ENCODE assay signal across 8 mouse cellular contexts in the genomic region with DNA sequence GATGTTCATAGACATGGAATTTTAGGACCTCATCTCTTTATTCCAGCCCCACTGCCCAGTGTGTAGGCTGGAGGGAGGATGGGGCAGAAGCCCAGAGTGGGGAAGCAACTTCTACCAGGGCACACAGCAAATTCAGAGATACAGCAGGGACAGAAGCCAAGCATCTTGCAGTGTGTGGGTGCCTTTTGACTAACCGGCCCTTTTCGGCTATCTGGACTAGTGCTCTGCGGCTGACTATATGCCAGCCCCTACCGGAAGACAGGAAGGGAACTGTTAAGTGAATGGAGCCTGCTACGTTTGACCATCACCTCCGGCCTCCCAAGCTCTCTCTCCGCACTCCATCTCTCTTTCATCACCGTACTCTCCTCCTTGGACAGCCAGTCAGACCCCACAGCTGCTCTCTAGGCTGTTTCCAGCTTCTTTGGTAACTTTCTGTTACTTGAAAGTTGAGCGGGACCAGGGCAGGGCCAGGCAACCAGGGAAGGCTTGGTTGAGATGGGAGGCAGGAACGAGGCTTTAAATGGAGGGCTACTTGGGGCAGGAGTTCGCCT. TPM values are rescaled to one million over a fixed set of nuclear protein-coding genes. Genes with fewer than 3 reads are reported as not detected.
DNase-seq lines count a peak whose midpoint lies in the region; ATAC-seq and TF ChIP-seq lines count a peak whose summit lies in the region.

No protein-coding gene starts in this region.

- WGBS in kidney, embryonic 14.5 days, result 40% methylated on average over 11 of the region's 11 CpGs
- 43% methylated on average over 11 of the region's 11 CpGs for WGBS in intestine, postnatal 0 days

- no peak for TF ChIP-seq CTCF in embryonic fibroblast, embryonic 13.5 days (IDR thresholded peaks at IDR 0.05; ENCODE audit: borderline replicate concordance, insufficient read depth, low read length)
- no peak for TF ChIP-seq CTCF in intestine, postnatal 0 days (IDR thresholded peaks at IDR 0.05; ENCODE audit: low read depth)

- peaks cover 82% of the 10 kb centered on the region for H3K4me1 ChIP-seq in kidney, embryonic 14.5 days (ENCODE audit: control insufficient read depth, insufficient read depth, low read length)
- H3K4me1 ChIP-seq in embryonic fibroblast, embryonic 13.5 days (ENCODE audit: control insufficient read depth, insufficient read depth, low read length), result peaks cover 14% of the 10 kb centered on the region
- peaks cover 7% of the 10 kb centered on the region; the same call in 1 of the 2 replicates for H3K4me1 ChIP-seq in intestine, postnatal 0 days (replicated peaks; ENCODE audit: control insufficient read depth, insufficient read depth, low read length)

- TF ChIP-seq POLR2A in embryonic fibroblast, embryonic 13.5 days (IDR thresholded peaks at IDR 0.05; ENCODE audit: low read depth, low read length), result no peak
- no peak for TF ChIP-seq POLR2A in myocyte (IDR thresholded peaks at IDR 0.05; ENCODE audit: insufficient read length, low read depth)

- no peak for DNase-seq in kidney, adult 8-10 months
- no peak for DNase-seq in adipocyte (ENCODE audit: low spot score)
- no peak for DNase-seq in cerebellum, postnatal 10 days

- H3K27ac ChIP-seq in kidney, embryonic 14.5 days (ENCODE audit: low read depth, low read length), result peak overlapping the region; percentile 57
- 0 out of 2 replicates have a peak overlapping the region, but pooled peaks have one; percentile 2 for H3K27ac ChIP-seq in embryonic fibroblast, embryonic 13.5 days (ENCODE audit: insufficient read depth, low read length)
- H3K27ac ChIP-seq in intestine, postnatal 0 days (ENCODE audit: low read depth, low read length), result no peak overlapping the region

- peaks cover 13% of the 10 kb centered on the region for H3K36me3 ChIP-seq in kidney, embryonic 14.5 days (ENCODE audit: control insufficient read depth, insufficient read depth, low read length)
- H3K36me3 ChIP-seq in intestine, postnatal 0 days (ENCODE audit: control insufficient read depth, insufficient read depth), result no peaks in the 10 kb centered on the region; the same call in 1 of the 2 replicates
- no peaks in the 10 kb centered on the region for H3K36me3 ChIP-seq in myocyte (ENCODE audit: control insufficient read depth, insufficient read depth)

- peak overlapping the region; percentile 31; the same call in 1 of the 2 replicates for H3K4me3 ChIP-seq in kidney, embryonic 14.5 days (ENCODE audit: low read length)
- H3K4me3 ChIP-seq in embryonic fibroblast, embryonic 13.5 days (ENCODE audit: insufficient read depth, low read length), result no peak overlapping the region
- peak overlapping the region; percentile 0; the same call in 1 of the 2 replicates for H3K4me3 ChIP-seq in intestine, postnatal 0 days (ENCODE audit: low read depth, low read length)
- H3K4me3 ChIP-seq in myocyte, result no peak overlapping the region

- H3ac ChIP-seq in myocyte (ENCODE audit: control insufficient read depth, insufficient read length), result no peak overlapping the region

- peak overlapping the region; percentile 61; the same call in 1 of the 2 replicates for H3K9ac ChIP-seq in kidney, embryonic 14.5 days (ENCODE audit: low read depth, low read length)
- H3K9ac ChIP-seq in intestine, postnatal 0 days (ENCODE audit: low read depth, low read length), result no peak overlapping the region

- no peaks in the 10 kb centered on the region for H3K27me3 ChIP-seq in kidney, embryonic 14.5 days (ENCODE audit: control insufficient read depth, insufficient read depth, low read length)
- no peaks in the 10 kb centered on the region for H3K27me3 ChIP-seq in intestine, postnatal 0 days (replicated peaks; ENCODE audit: control insufficient read depth, insufficient read depth, low read length)
- no peaks in the 10 kb centered on the region for H3K27me3 ChIP-seq in myocyte (ENCODE audit: control insufficient read depth, insufficient read depth, insufficient read length)

- H3K79me2 ChIP-seq in myocyte (ENCODE audit: control insufficient read depth, insufficient read depth), result peaks cover 81% of the 10 kb centered on the region

- H3K9me3 ChIP-seq in kidney, embryonic 14.5 days (ENCODE audit: control insufficient read depth, low read length), result no peaks in the 10 kb centered on the region
- H3K9me3 ChIP-seq in intestine, postnatal 0 days (ENCODE audit: control insufficient read depth), result no peaks in the 10 kb centered on the region

- ATAC-seq in kidney, embryonic 14.5 days (ENCODE audit: low FRiP score, low TSS enrichment), result no peak
- ATAC-seq in intestine, postnatal 0 days, result no peak
- no peak for ATAC-seq in granulocyte monocyte progenitor cell, adult 5-6 weeks (replicated peaks; ENCODE audit: poor library complexity, severe bottlenecking)

- H3K4me2 ChIP-seq in kidney, embryonic 14.5 days (replicated peaks; ENCODE audit: low read depth, low read length), result peak overlapping the region; percentile 60
- peak overlapping the region; percentile 49; the same call in 1 of the 2 replicates for H3K4me2 ChIP-seq in intestine, postnatal 0 days (replicated peaks; ENCODE audit: low read depth)
- H3K4me2 ChIP-seq in myocyte (ENCODE audit: low read depth), result peak overlapping the region; percentile 86

TF ChIP-seq in myocyte, 11 proteins besides CTCF, POLR2A, EP300 and RAD21:
- TF ChIP-seq MYOG (IDR thresholded peaks at IDR 0.05; ENCODE audit: control insufficient read depth in 1 of 3, insufficient read depth in 1 of 3, insufficient read length in 2 of 3, low read depth in 2 of 3) (no peak), POLR2AphosphoS2 (IDR thresholded peaks at IDR 0.05; ENCODE audit: insufficient read length, low read depth) (no peak), SRF (IDR thresholded peaks at IDR 0.05; ENCODE audit: control insufficient read depth, insufficient read length, low read depth) (no peak)

RNA-seq across cellular contexts. Expression of a gene that starts 21.8 kb away (rescaled TPM):
- 155 and 214 TPM in 2 replicates for polyA plus RNA-seq in kidney, embryonic 14.5 days (2014; fragmentation: Nextera tagmentation; extraction: Ambion mirVana)
- polyA plus RNA-seq in embryonic fibroblast, embryonic 13.5 days (2011; ENCODE audit: insufficient read length, low read depth, missing spikeins), result 352 and 487 TPM in 2 replicates
- polyA plus RNA-seq in intestine, postnatal 0 days (2015; fragmentation: Nextera tagmentation; extraction: Ambion mirVana), result 53.6 and 57.4 TPM in 2 replicates
- 83.9 TPM for polyA plus RNA-seq in myocyte (2012; fragmentation: generic; extraction: Trizol)
- total RNA-seq in granulocyte monocyte progenitor cell, adult 5-6 weeks (2014; fragmentation: Nextera tagmentation), result 212 and 423 TPM in 2 replicates
- 721 and 833 TPM in 2 replicates for total RNA-seq in granulocyte monocyte progenitor cell, adult 5-6 weeks (2017)

Comparison
In these comparisons a context has a peak if more than half of its experiments do, and no peak if none do; other contexts are left out.
1. H3K4me3 ChIP-seq: peak in kidney, embryonic 14.5 days (single experiment) and intestine, postnatal 0 days (single experiment); none in embryonic fibroblast, embryonic 13.5 days (single experiment) and myocyte (single experiment).
2. Peak in every context shown above with its lines, with median percentiles within 50 percentile points of each other: H3K4me2 ChIP-seq.